Mouse (Mus musculus): ENCODE data around the gene Celf5. TPM values are rescaled to one million over a fixed set of nuclear protein-coding genes. Genes with fewer than 3 reads are reported as not detected.
A peak's percentile ranks its signal among the peaks of the same experiment; 100 is the strongest.

The Celf5 gene
- polyA plus RNA-seq, 1 experiment from 2014 or later, result 37.1 TPM

DNA sequence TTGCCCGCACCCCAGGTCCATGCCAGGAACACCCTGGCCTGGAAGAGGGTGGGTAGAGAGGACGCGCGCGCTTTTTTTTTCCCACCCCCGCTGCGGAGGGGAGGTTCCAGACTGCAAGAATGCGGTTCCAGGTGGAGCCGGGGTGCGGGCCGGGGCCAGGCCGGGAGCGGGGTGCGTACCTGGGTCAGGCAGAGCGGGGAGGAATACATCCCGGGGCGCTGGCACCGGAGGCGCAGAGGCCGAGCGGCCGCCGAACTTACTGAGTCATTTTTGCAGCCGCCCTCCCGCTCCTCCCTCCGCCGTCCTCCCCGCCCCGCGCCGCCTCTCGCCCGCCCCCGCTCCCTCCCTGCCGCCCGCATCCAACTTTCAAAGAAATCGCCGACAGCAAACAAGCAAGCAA lies 55.6 kb downstream of the Celf5 start:
- Histone ChIP-seq H3K27ac (no peak overlapping the region), H3K9ac (peak overlapping the region; percentile 53), H3K4me2 (peak overlapping the region; percentile 63), H3K4me3 (replicated peaks) (peak overlapping the region; percentile 39), H3K4me1 (peaks cover 47% of the 10 kb centered on the region), H3K36me3 (replicated peaks) (no peaks in the 10 kb centered on the region), H3K9me3 (no peaks in the 10 kb centered on the region), H3K27me3 (peaks cover 77% of the 10 kb centered on the region)
- ATAC-seq (ENCODE audit: low FRiP score), result no peak
- WGBS, result 3% methylated on average over 27 of the region's 38 CpGs

DNA sequence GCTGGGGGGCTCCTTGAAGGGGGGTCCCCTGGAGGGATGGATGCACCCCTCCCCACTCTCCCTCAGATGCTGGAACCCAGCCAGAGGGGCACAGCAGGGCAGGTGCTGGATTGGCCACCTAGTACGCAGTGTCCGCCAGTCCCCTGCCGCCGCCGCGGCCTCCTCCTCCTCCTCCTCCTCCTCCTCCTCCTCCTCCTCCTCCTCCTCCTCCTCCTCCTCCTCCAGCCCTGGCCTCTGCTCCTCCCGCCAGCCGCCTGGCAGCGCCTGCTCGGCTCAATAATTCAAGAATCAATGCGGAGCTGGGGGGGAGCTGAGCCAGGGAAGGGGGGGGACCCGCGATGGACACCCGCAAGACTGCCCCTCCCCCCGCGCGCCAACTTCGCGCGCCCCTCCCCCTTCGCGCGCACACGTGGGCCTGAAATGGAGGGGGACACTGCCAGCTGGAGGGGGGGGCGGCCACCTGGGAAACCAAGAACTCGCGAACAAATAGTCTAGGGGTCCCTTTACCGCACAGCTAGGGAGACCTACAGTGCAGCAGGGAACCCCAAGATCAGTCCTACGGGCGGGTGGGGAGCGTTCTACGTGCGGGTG lies 56.3 kb downstream of the Celf5 start:
- Histone ChIP-seq H3K4me1 (peaks cover 43% of the 10 kb centered on the region), H3K4me3 (replicated peaks) (peak overlapping the region; percentile 39), H3K9ac (peak overlapping the region; percentile 53), H3K9me3 (no peaks in the 10 kb centered on the region), H3K27ac (no peak overlapping the region), H3K27me3 (peaks cover 69% of the 10 kb centered on the region), H3K4me2 (peak overlapping the region; percentile 63), H3K36me3 (replicated peaks) (no peaks in the 10 kb centered on the region)
- under 1% methylated on average over 16 of the region's 33 CpGs for WGBS
- no peak for ATAC-seq (ENCODE audit: low FRiP score)

DNA sequence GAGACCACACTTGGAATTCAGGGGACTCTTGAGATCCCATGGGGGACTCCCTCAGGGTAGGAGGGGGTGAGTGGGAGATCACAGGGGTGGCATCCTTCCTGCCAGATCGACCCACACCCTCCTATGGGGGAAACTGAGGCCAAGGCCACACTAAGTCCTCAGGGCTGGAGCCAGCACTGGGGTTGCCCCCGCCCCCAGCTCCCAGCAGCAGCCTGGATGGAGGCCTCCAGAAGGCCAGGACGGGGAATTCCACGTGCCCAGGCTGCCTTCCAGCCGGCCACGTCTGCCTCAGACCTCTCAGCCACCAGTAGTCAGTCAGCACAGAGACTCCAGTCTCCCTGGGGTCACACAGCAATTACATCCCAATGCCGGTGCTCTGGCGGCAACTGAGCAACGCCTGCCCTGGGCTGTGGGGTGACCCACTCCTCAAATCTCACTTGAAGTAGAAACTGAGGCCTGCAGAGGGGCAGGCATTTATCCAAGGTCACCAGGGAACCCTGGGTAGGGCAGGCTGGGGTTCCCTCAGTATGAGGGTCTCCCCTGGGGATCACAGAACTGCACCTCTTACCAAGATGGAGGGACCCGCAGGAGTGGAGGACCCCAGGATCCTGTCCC lies 57.2 kb downstream of the Celf5 start:
- ATAC-seq (ENCODE audit: low FRiP score), result no peak
- peaks cover 39% of the 10 kb centered on the region for H3K4me1 ChIP-seq
- H3K4me2 ChIP-seq, result peak overlapping the region; percentile 31
- H3K4me3 ChIP-seq (replicated peaks), result no peak overlapping the region
- H3K9ac ChIP-seq, result 0 out of 2 replicates have a peak overlapping the region, but pooled peaks have one; percentile 9
- no peak overlapping the region for H3K27ac ChIP-seq
- no peaks in the 10 kb centered on the region for H3K36me3 ChIP-seq (replicated peaks)
- H3K27me3 ChIP-seq, result peaks cover 70% of the 10 kb centered on the region
- no peaks in the 10 kb centered on the region for H3K9me3 ChIP-seq
- 22% methylated on average over 10 of the region's 10 CpGs for WGBS

DNA sequence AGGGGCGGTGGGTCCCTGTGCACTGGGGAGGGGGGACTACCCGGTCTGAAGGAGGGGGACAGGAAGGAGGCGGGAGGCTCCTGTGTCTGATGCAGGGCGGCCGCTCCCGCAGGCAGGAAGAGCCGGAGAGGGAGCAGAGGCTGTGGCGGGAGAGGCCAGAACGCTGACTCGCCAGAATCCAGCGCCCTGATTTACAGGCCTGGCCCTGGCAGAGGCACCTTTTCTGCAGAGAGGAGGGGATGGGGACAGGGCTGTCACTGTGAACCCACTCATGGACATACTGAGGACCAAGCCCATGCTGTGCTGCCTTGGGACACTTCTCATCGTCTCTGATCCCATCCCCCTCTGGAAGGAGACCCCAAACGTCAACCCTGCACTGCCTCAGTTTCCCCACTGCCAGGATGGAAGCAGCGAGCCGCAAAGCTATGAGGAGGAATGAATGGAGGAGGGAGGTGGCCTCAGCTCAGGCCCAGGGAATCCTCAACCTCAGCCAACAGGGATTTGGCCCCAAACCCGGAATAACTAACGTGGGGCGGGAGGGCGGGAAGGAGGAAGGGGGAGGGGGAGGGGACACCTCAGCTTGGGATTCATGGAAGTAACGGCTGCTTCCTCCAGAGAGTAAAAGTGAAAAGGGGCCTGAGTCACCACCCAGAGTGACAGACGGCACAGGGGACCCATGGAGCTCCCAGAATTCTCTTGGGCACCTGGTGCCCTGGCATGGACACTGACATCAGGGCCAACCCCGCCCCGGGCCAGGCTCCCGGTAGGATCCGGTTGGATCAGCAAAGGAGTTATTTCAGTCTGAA lies 58.1 kb downstream of the Celf5 start:
- WGBS, result 4% methylated on average over 21 of the region's 25 CpGs

DNA sequence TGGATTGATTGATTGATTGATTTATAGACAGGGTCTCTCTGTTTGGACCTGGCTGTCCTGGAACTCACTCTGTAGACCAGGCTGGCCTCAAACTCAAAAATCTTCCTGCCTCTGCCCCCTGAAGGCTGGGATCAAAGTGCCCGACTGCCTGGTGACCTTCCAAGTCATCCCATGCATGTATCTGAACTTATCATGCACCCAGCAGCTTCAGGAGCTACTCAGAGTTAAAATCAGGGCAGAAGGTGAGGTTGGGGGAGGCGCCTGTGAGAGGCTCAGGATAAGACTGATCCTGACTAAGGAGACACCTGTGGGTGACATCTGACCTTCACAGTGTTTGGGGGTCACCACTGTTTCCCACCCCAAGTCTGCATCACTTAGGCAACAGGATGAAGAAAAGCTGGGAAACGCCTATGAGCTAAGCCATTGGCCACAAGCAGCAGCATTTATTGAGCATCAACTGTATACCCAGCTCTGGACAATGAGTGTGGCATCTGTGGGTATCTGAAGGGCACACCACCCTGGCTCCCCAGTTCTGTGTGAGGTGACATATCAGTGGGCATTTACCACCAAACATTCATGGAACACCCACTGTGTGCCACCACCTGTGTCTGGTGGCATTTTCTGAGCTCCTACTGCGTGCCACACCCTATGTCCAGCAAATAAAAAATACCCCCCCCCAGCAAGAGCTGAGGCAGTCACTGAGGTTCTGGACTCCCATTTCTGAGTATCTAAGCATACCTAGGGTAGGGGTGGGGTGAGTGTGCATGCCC lies 58.8 kb downstream of the Celf5 start:
- 66% methylated on average over 4 of the region's 4 CpGs for WGBS
- 0 out of 2 replicates have a peak overlapping the region, but pooled peaks have one; percentile 13 for H3K27ac ChIP-seq
- no peak overlapping the region for H3K4me3 ChIP-seq (replicated peaks)
- H3K4me2 ChIP-seq, result no peak overlapping the region
- H3K9me3 ChIP-seq, result no peaks in the 10 kb centered on the region
- peaks cover 68% of the 10 kb centered on the region for H3K27me3 ChIP-seq
- ATAC-seq (ENCODE audit: low FRiP score), result no peak
- H3K4me1 ChIP-seq, result peaks cover 35% of the 10 kb centered on the region
- H3K9ac ChIP-seq, result no peak overlapping the region
- H3K36me3 ChIP-seq (replicated peaks), result 0 out of 2 replicates have a peak, but pooled peaks cover 6% of the 10 kb centered on the region

More for the DNA sequence above, 58.1 kb downstream of the Celf5 start:
- Histone ChIP-seq H3K4me2 (peak overlapping the region; percentile 31), H3K27ac (0 out of 2 replicates have a peak overlapping the region, but pooled peaks have one; percentile 13), H3K9ac (no peak overlapping the region), H3K4me1 (peaks cover 35% of the 10 kb centered on the region), H3K27me3 (peaks cover 73% of the 10 kb centered on the region), H3K9me3 (no peaks in the 10 kb centered on the region), H3K36me3 (replicated peaks) (0 out of 2 replicates have a peak, but pooled peaks cover 6% of the 10 kb centered on the region), H3K4me3 (replicated peaks) (no peak overlapping the region)
- no peak for ATAC-seq (ENCODE audit: low FRiP score)

DNA sequence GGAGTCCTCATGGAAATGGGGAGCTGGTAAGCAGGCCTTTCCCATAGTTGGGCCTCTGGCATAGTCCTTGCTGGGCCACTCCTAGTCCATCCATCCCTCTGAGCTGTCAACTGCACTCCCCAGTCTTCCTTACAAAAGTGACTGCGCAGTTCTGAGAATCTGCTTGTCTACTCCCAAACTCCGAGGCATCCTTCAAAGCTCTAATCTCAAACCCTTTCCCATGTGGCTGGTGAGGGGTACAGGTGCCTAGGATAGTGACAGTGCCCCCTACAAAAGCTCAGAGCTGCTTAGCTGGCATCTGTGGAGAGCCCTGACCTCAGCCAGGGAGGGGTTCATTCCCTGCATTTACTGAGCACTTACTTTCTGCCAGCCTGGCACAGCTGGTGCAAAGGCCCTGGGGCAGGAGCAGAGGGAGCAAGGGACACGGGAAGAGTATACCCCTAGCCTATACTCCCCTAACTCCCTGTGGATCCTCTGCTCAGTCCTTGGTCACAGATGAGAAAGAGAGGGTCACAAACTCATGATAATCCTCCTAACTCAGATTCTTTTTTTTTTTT lies 59.8 kb downstream of the Celf5 start:
- ATAC-seq (ENCODE audit: low FRiP score), result no peak

DNA sequence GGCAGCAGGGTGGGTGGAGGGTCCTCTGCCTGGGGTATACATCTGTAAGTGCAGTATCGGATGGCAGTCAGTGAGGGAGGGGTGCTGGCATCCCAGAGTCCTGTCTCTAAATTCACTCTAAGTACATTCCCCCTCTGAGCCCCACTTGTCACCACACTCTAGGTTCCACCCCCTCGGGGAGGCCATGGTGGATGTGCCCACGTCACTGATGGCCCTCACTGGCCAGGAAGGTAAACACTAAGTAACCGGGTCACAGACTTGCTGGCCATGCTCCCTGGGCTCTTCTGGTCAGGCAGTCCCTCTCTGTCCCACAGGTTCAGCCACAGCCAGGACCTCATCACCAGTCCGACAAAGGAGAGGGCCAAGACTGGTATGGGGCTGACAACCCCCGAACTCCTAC lies 60.3 kb downstream of the Celf5 start:
- no peak overlapping the region for H3K4me2 ChIP-seq
- peaks cover 57% of the 10 kb centered on the region for H3K27me3 ChIP-seq
- no peaks in the 10 kb centered on the region for H3K9me3 ChIP-seq
- ATAC-seq (ENCODE audit: low FRiP score), result no peak
- H3K27ac ChIP-seq, result no peak overlapping the region
- no peak overlapping the region for H3K9ac ChIP-seq
- 85% methylated on average over 6 of the region's 6 CpGs for WGBS
- no peak overlapping the region for H3K4me3 ChIP-seq (replicated peaks)
- 0 out of 2 replicates have a peak, but pooled peaks cover 6% of the 10 kb centered on the region for H3K36me3 ChIP-seq (replicated peaks)
- H3K4me1 ChIP-seq, result peaks cover 50% of the 10 kb centered on the region

More for the DNA sequence above, 59.8 kb downstream of the Celf5 start:
- Histone ChIP-seq H3K9ac (no peak overlapping the region), H3K4me2 (no peak overlapping the region), H3K27ac (no peak overlapping the region), H3K4me1 (peaks cover 44% of the 10 kb centered on the region), H3K9me3 (no peaks in the 10 kb centered on the region), H3K36me3 (replicated peaks) (0 out of 2 replicates have a peak, but pooled peaks cover 6% of the 10 kb centered on the region), H3K27me3 (peaks cover 63% of the 10 kb centered on the region), H3K4me3 (replicated peaks) (no peak overlapping the region)
- WGBS, result 77% methylated on average over 3 of the region's 3 CpGs

DNA sequence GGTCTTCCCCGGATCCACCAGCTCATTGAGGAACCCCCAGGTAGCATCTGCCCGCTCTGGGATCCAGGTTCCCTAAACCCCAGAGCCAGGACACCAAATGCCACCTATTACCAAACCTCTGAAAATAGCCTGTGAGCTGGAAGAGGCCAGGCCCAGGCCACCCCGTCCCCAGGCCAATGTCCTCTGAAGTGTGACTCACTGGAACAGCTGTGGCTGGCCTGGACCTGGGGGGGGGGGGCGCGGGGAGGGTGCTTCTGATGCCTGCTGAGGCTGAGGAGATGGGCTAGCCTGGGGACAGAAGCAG lies 60.8 kb downstream of the Celf5 start:
- WGBS, result 72% methylated on average over 5 of the region's 5 CpGs
- H3K9me3 ChIP-seq, result no peaks in the 10 kb centered on the region
- no peak overlapping the region for H3K4me2 ChIP-seq
- peaks cover 51% of the 10 kb centered on the region for H3K4me1 ChIP-seq
- no peak for ATAC-seq (ENCODE audit: low FRiP score)
- H3K36me3 ChIP-seq (replicated peaks), result 0 out of 2 replicates have a peak, but pooled peaks cover 6% of the 10 kb centered on the region
- H3K9ac ChIP-seq, result no peak overlapping the region
- H3K27me3 ChIP-seq, result peaks cover 53% of the 10 kb centered on the region
- no peak overlapping the region for H3K4me3 ChIP-seq (replicated peaks)
- H3K27ac ChIP-seq, result no peak overlapping the region

DNA sequence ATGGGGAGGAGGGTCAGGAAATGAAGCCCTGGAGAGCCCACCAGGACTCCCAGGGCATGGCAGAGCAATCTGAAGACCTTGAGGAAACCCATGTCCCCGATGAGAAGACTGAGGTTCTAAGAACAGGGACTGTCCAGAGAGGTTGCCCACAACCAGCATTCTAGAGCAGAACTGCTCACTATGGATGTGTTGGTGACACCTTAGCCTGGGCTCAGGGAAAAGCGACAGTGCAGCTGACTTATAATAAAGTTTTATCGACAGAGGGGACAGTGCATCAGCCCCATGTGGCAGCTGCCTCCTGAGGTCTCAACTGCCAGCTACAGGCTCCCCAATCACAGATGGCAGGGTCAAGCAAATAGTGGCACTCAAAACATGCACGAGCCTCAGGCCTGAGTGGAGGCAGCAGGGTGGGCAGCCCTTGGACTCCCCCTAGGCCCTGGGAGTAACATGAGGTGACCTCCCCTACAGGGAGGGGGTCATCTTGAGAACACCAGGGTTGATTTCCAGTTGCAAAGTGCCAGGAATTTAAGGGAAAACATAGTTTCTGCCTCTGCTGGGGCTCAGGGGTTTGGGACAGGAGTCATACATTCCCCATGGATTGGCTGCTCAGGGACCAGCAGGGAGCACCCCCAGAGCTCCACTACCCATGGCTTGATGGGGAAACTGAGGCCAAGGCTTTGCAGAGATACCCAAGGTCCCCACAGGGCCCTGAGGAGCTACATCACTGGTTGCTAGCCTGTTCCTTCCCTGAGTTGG lies 61.3 kb downstream of the Celf5 start:
- Histone ChIP-seq H3K36me3 (replicated peaks) (0 out of 2 replicates have a peak, but pooled peaks cover 6% of the 10 kb centered on the region), H3K4me1 (peaks cover 51% of the 10 kb centered on the region), H3K27me3 (peaks cover 48% of the 10 kb centered on the region), H3K9me3 (no peaks in the 10 kb centered on the region), H3K4me2 (no peak overlapping the region), H3K9ac (no peak overlapping the region), H3K4me3 (replicated peaks) (no peak overlapping the region), H3K27ac (no peak overlapping the region)
- ATAC-seq (ENCODE audit: low FRiP score), result no peak
- 71% methylated on average over 4 of the region's 4 CpGs for WGBS

DNA sequence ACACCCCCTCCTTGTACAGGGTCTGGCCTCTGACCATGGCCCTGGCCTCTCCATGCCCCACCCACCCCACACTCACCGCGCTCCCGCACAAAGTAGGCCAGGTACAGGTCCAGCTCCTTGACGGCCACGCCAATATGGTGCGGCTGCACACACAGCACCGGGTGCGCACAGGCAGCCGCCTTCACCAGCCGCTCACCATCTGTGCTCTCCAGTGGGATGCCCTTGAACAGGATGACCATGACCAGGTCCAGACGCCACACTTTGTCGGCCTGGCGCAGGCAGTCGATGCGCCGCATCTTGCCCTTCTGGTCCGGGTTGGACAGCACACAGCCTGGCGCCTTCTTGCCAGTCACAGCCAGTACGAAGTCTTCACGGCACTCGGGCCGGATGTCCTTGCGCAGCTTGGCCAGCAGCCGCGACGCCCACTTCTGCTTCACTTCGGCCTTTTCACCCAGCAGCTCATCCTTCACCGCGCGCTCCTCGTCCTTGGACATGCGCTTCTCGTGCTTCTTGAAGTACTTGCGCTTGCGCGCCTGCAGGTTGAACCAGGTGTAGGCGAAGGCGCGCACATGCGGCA lies 62.2 kb downstream of the Celf5 start:
- Histone ChIP-seq H3K4me1 (peaks cover 51% of the 10 kb centered on the region), H3K9ac (no peak overlapping the region), H3K36me3 (replicated peaks) (0 out of 2 replicates have a peak, but pooled peaks cover 6% of the 10 kb centered on the region), H3K4me3 (replicated peaks) (no peak overlapping the region; the same call in 1 of the 2 replicates), H3K9me3 (no peaks in the 10 kb centered on the region), H3K27ac (no peak overlapping the region), H3K27me3 (peaks cover 38% of the 10 kb centered on the region), H3K4me2 (no peak overlapping the region)
- no peak for ATAC-seq (ENCODE audit: low FRiP score)
- WGBS, result 88% methylated on average over 40 of the region's 40 CpGs
